Mouse (Mus musculus): ENCODE data around the gene Ttc39b. TPM values are rescaled to one million over a fixed set of nuclear protein-coding genes. Genes with fewer than 3 reads are reported as not detected.

Gene Ttc39b
- total RNA-seq, 1 experiment = 65.6 TPM

GRCm38 (mm10) chr4:83199391-83199790, 124.7 kb downstream of the Ttc39b start:
- Histone ChIP-seq H3K36me3 (ENCODE audit: control insufficient read depth, insufficient read depth, low read length, poor library complexity, severe bottlenecking) (no peaks in the 10 kb centered on the region), H3K4me1 (ENCODE audit: control insufficient read depth in 2 of 2, insufficient read depth in 2 of 2, low read length in 2 of 2, poor library complexity in 1 of 2) (no peaks in the 10 kb centered on the region), H3K9ac (ENCODE audit: insufficient read depth, low read depth, low read length, poor library complexity, severe bottlenecking) (no peak overlapping the region), H3K27ac (ENCODE audit: insufficient read depth, low read depth, low read length, poor library complexity, severe bottlenecking) (no peak overlapping the region), H3K9me3 (ENCODE audit: control insufficient read depth, insufficient read depth, low read depth, low read length) (no peaks in the 10 kb centered on the region), H3K4me3 (ENCODE audit: insufficient read depth in 1 of 2, low read depth in 1 of 2, low read length in 2 of 2, poor library complexity in 1 of 2, severe bottlenecking in 1 of 2) (no peak overlapping the region)
- DNase-seq (ENCODE audit: low read depth, low spot score) = no peak
- TF ChIP-seq ZC3H11A (IDR thresholded peaks at IDR 0.05; ENCODE audit: borderline replicate concordance, low read depth, low read length) (no peak), MAFK (IDR thresholded peaks at IDR 0.05; ENCODE audit: insufficient read depth, low read depth, low read length) (no peak), CHD2 (IDR thresholded peaks at IDR 0.05; ENCODE audit: low read depth, low read length) (no peak), ZNF384 (IDR thresholded peaks at IDR 0.05; ENCODE audit: low read depth, low read length) (no peak), HCFC1 (IDR thresholded peaks at IDR 0.05; ENCODE audit: borderline replicate concordance, insufficient read depth, low read length) (no peak)
- in situ Hi-C loops (cut with MboI; ENCODE audit: low sequenced_read_pairs in 2 of 2, unreplicated experiment in 2 of 2) = no loop called here

- no peaks in the 10 kb centered on the region for H3K9me3 ChIP-seq (ENCODE audit: control insufficient read depth, insufficient read depth, low read depth, low read length)
- no peak for DNase-seq (ENCODE audit: low read depth, low spot score)
- H3K9ac ChIP-seq (ENCODE audit: insufficient read depth, low read depth, low read length, poor library complexity, severe bottlenecking) = no peak overlapping the region
- H3K27ac ChIP-seq (ENCODE audit: insufficient read depth, low read depth, low read length, poor library complexity, severe bottlenecking) = no peak overlapping the region
- no peak overlapping the region for H3K4me3 ChIP-seq (ENCODE audit: insufficient read depth in 1 of 2, low read depth in 1 of 2, low read length in 2 of 2, poor library complexity in 1 of 2, severe bottlenecking in 1 of 2)
- no peak for TF ChIP-seq CHD2 (IDR thresholded peaks at IDR 0.05; ENCODE audit: low read depth, low read length)
- TF ChIP-seq ZC3H11A (IDR thresholded peaks at IDR 0.05; ENCODE audit: borderline replicate concordance, low read depth, low read length) = no peak
- no peak for TF ChIP-seq MAFK (IDR thresholded peaks at IDR 0.05; ENCODE audit: insufficient read depth, low read depth, low read length)
- TF ChIP-seq HCFC1 (IDR thresholded peaks at IDR 0.05; ENCODE audit: borderline replicate concordance, insufficient read depth, low read length) = no peak
- no peak for TF ChIP-seq ZNF384 (IDR thresholded peaks at IDR 0.05; ENCODE audit: low read depth, low read length)
- H3K4me1 ChIP-seq (ENCODE audit: control insufficient read depth in 2 of 2, insufficient read depth in 2 of 2, low read length in 2 of 2, poor library complexity in 1 of 2) = no peaks in the 10 kb centered on the region
- H3K36me3 ChIP-seq (ENCODE audit: control insufficient read depth, insufficient read depth, low read length, poor library complexity, severe bottlenecking) = no peaks in the 10 kb centered on the region
- in situ Hi-C loops (cut with MboI; ENCODE audit: low sequenced_read_pairs in 2 of 2, unreplicated experiment in 2 of 2) = no loop called here
Measured at GRCm38 (mm10) chr4:83198123-83198522, 125.9 kb downstream of the Ttc39b start.

GRCm38 (mm10) chr4:83189736-83190135, 134.3 kb downstream of the Ttc39b start:
- H3K4me1 ChIP-seq (ENCODE audit: control insufficient read depth in 2 of 2, insufficient read depth in 2 of 2, low read length in 2 of 2, poor library complexity in 1 of 2) = peaks cover 0 to 2% of the 10 kb centered on the region in 2 experiments; a peak in 1 of 4 replicates
- in situ Hi-C loops (cut with MboI; ENCODE audit: low sequenced_read_pairs in 2 of 2, unreplicated experiment in 2 of 2) = no loop called here
- TF ChIP-seq CHD2 (IDR thresholded peaks at IDR 0.05; ENCODE audit: low read depth, low read length) (no peak), HCFC1 (IDR thresholded peaks at IDR 0.05; ENCODE audit: borderline replicate concordance, insufficient read depth, low read length) (no peak), ZC3H11A (IDR thresholded peaks at IDR 0.05; ENCODE audit: borderline replicate concordance, low read depth, low read length) (no peak), MAFK (IDR thresholded peaks at IDR 0.05; ENCODE audit: insufficient read depth, low read depth, low read length) (no peak), ZNF384 (IDR thresholded peaks at IDR 0.05; ENCODE audit: low read depth, low read length) (no peak)
- H3K27ac ChIP-seq (ENCODE audit: insufficient read depth, low read depth, low read length, poor library complexity, severe bottlenecking) = no peak overlapping the region
- no peaks in the 10 kb centered on the region for H3K36me3 ChIP-seq (ENCODE audit: control insufficient read depth, insufficient read depth, low read length, poor library complexity, severe bottlenecking)
- no peaks in the 10 kb centered on the region for H3K9me3 ChIP-seq (ENCODE audit: control insufficient read depth, insufficient read depth, low read depth, low read length)
- no peak for DNase-seq (ENCODE audit: low read depth, low spot score)
- no peak overlapping the region for H3K4me3 ChIP-seq (ENCODE audit: insufficient read depth in 1 of 2, low read depth in 1 of 2, low read length in 2 of 2, poor library complexity in 1 of 2, severe bottlenecking in 1 of 2)
- H3K9ac ChIP-seq (ENCODE audit: insufficient read depth, low read depth, low read length, poor library complexity, severe bottlenecking) = no peak overlapping the region

GRCm38 (mm10) chr4:83187324-83187723, 136.7 kb downstream of the Ttc39b start:
- peaks cover 0 to 4% of the 10 kb centered on the region in 2 experiments; a peak in 1 of 4 replicates for H3K4me1 ChIP-seq (ENCODE audit: control insufficient read depth in 2 of 2, insufficient read depth in 2 of 2, low read length in 2 of 2, poor library complexity in 1 of 2)
- H3K27ac ChIP-seq (ENCODE audit: insufficient read depth, low read depth, low read length, poor library complexity, severe bottlenecking) = no peak overlapping the region
- H3K9ac ChIP-seq (ENCODE audit: insufficient read depth, low read depth, low read length, poor library complexity, severe bottlenecking) = no peak overlapping the region
- H3K9me3 ChIP-seq (ENCODE audit: control insufficient read depth, insufficient read depth, low read depth, low read length) = no peaks in the 10 kb centered on the region
- in situ Hi-C loops (cut with MboI; ENCODE audit: low sequenced_read_pairs in 2 of 2, unreplicated experiment in 2 of 2) = no loop called here
- no peak for TF ChIP-seq HCFC1 (IDR thresholded peaks at IDR 0.05; ENCODE audit: borderline replicate concordance, insufficient read depth, low read length)
- DNase-seq (ENCODE audit: low read depth, low spot score) = no peak
- no peak overlapping the region for H3K4me3 ChIP-seq (ENCODE audit: insufficient read depth in 1 of 2, low read depth in 1 of 2, low read length in 2 of 2, poor library complexity in 1 of 2, severe bottlenecking in 1 of 2)
- H3K36me3 ChIP-seq (ENCODE audit: control insufficient read depth, insufficient read depth, low read length, poor library complexity, severe bottlenecking) = no peaks in the 10 kb centered on the region

GRCm38 (mm10) chr4:83186448-83186847, 137.6 kb downstream of the Ttc39b start:
- TF ChIP-seq ZNF384 (IDR thresholded peaks at IDR 0.05; ENCODE audit: low read depth, low read length) (no peak), HCFC1 (IDR thresholded peaks at IDR 0.05; ENCODE audit: borderline replicate concordance, insufficient read depth, low read length) (no peak), ZC3H11A (IDR thresholded peaks at IDR 0.05; ENCODE audit: borderline replicate concordance, low read depth, low read length) (no peak), MAFK (IDR thresholded peaks at IDR 0.05; ENCODE audit: insufficient read depth, low read depth, low read length) (no peak), CHD2 (IDR thresholded peaks at IDR 0.05; ENCODE audit: low read depth, low read length) (no peak)
- DNase-seq (ENCODE audit: low read depth, low spot score) = no peak
- Histone ChIP-seq H3K27ac (ENCODE audit: insufficient read depth, low read depth, low read length, poor library complexity, severe bottlenecking) (no peak overlapping the region), H3K9me3 (ENCODE audit: control insufficient read depth, insufficient read depth, low read depth, low read length) (no peaks in the 10 kb centered on the region), H3K36me3 (ENCODE audit: control insufficient read depth, insufficient read depth, low read length, poor library complexity, severe bottlenecking) (no peaks in the 10 kb centered on the region), H3K4me1 (ENCODE audit: control insufficient read depth in 2 of 2, insufficient read depth in 2 of 2, low read length in 2 of 2, poor library complexity in 1 of 2) (peaks cover 0 to 4% of the 10 kb centered on the region in 2 experiments; a peak in 1 of 4 replicates), H3K9ac (ENCODE audit: insufficient read depth, low read depth, low read length, poor library complexity, severe bottlenecking) (no peak overlapping the region), H3K4me3 (ENCODE audit: insufficient read depth in 1 of 2, low read depth in 1 of 2, low read length in 2 of 2, poor library complexity in 1 of 2, severe bottlenecking in 1 of 2) (no peak overlapping the region)
- in situ Hi-C loops (cut with MboI; ENCODE audit: low sequenced_read_pairs in 2 of 2, unreplicated experiment in 2 of 2) = no loop called here
